Comparison of ENCODE assay signal across 8 mouse cellular contexts in genomic region chr4:135306971-135307632, GRCm38 (mm10). TPM values are rescaled to one million over a fixed set of nuclear protein-coding genes. Genes with fewer than 3 reads are reported as not detected.
DNase-seq lines count a peak whose midpoint lies in the region; ATAC-seq and TF ChIP-seq lines count a peak whose summit lies in the region.

No protein-coding gene starts in this region.

- H3K36me3 ChIP-seq in liver, postnatal 0 days (replicated peaks; ENCODE audit: insufficient read depth, low read length), result no peaks in the 10 kb centered on the region

- peak; percentile 46 for ATAC-seq in liver, postnatal 0 days

- H3K9ac ChIP-seq in liver, postnatal 0 days (replicated peaks), result no peak overlapping the region

- 48% methylated on average over 17 of the region's 17 CpGs for WGBS in liver, postnatal 0 days (ENCODE audit: insufficient replicate concordance)

- peak; percentile 45 for DNase-seq in gastrocnemius, adult 2 months
- DNase-seq in gastrocnemius, postnatal 10 days, result no peak
- peak; percentile 52 for DNase-seq in brain, embryonic 14.5 days (ENCODE audit: low read depth)
- peak; percentile 64 to 67 for DNase-seq in heart, postnatal 14 days
- peak; percentile 41 for DNase-seq in liver, postnatal 0 days
- no peak for DNase-seq in cerebellum, adult 11-12 months
- no peak for DNase-seq in urinary bladder, postnatal 4 days (ENCODE audit: low spot score in 2 of 2)
- no peak for DNase-seq in gastrocnemius, adult 8-10 months (ENCODE audit: low spot score in 2 of 2)

- peak overlapping the region; percentile 82 for H3K27ac ChIP-seq in gastrocnemius, adult 2 months
- peak overlapping the region; percentile 61; the same call in 1 of the 2 replicates for H3K27ac ChIP-seq in liver, postnatal 0 days (ENCODE audit: low read depth)

- H3K9me3 ChIP-seq in liver, postnatal 0 days (ENCODE audit: low read length), result no peaks in the 10 kb centered on the region

- H3K27me3 ChIP-seq in liver, postnatal 0 days (ENCODE audit: insufficient read depth, low read length), result no peaks in the 10 kb centered on the region

- no peak overlapping the region for H3K4me2 ChIP-seq in liver, postnatal 0 days (ENCODE audit: low read depth, low read length)

- peaks cover 16% of the 10 kb centered on the region for H3K4me1 ChIP-seq in liver, postnatal 0 days (ENCODE audit: insufficient read depth)

- H3K4me3 ChIP-seq in gastrocnemius, adult 2 months, result no peak overlapping the region
- no peak overlapping the region for H3K4me3 ChIP-seq in liver, postnatal 0 days (ENCODE audit: low read depth, low read length)

- no peak for TF ChIP-seq CTCF in gastrocnemius, adult 2 months (IDR thresholded peaks at IDR 0.05)
- no peak for TF ChIP-seq CTCF in brain, embryonic 14.5 days (IDR thresholded peaks at IDR 0.05; ENCODE audit: borderline replicate concordance, extremely low read depth, insufficient read depth, insufficient read length)
- no peak for TF ChIP-seq CTCF in liver, postnatal 0 days (IDR thresholded peaks at IDR 0.05; ENCODE audit: low read depth)

- intact Hi-C loops in gastrocnemius, adult 2 months (cut with DNase I), result loop anchor here (5.0 kb wide), 1 partner anchor 35 kb away; the partner anchor contains the start of gene Clic4
- intact Hi-C loops in heart, postnatal 14 days (cut with DNase I), result no loop called here

- no peak for TF ChIP-seq POLR2A in brain, embryonic 14.5 days (IDR thresholded peaks at IDR 0.05; ENCODE audit: borderline replicate concordance, extremely low read depth, insufficient read depth, insufficient read length, poor library complexity, severe bottlenecking)

- no peak for TF ChIP-seq EP300 in liver, postnatal 0 days (IDR thresholded peaks at IDR 0.05; ENCODE audit: low read depth)

RNA-seq across cellular contexts. Expression of gene Clic4, which starts 34.5 kb away (rescaled TPM):
- total RNA-seq in gastrocnemius, adult 2 months (2021), result 10 to 100 TPM; 16.9 to 33.9 TPM
- total RNA-seq in gastrocnemius, postnatal 10 days (2021), result 10 to 100 TPM; 56.8 to 69.7 TPM
- polyA plus RNA-seq in brain, embryonic 14.5 days (2012; rRNA removed), result 61.3 and 62.3 TPM in 2 replicates
- total RNA-seq in heart, postnatal 14 days (2021), result 100 to 1,000 TPM; 251 to 264 TPM
- polyA plus RNA-seq in liver, postnatal 0 days (2015; fragmentation: Nextera tagmentation; extraction: Ambion mirVana), result 52.2 and 64.6 TPM in 2 replicates
- 10 to 100 TPM; 16.8 to 27.9 (median 18.1) TPM for total RNA-seq in gastrocnemius, adult 8-10 months (2022)

RNA-seq across cellular contexts. Expression of gene Srrm1, which starts 46.0 kb away (rescaled TPM):
- total RNA-seq in gastrocnemius, adult 2 months (2021), result 10 to 100 TPM; 68.8 to 71.7 TPM
- 100 to 1,000 TPM in 1 of 2 experiments, 10 to 100 TPM in 1; 74.6 to 107 TPM for total RNA-seq in gastrocnemius, postnatal 10 days (2021)
- 76.9 and 133 TPM in 2 replicates for polyA plus RNA-seq in brain, embryonic 14.5 days (2012; rRNA removed)
- total RNA-seq in heart, postnatal 14 days (2021), result 10 to 100 TPM; 74.7 to 82.1 TPM
- 79.3 and 90.6 TPM in 2 replicates for polyA plus RNA-seq in liver, postnatal 0 days (2015; fragmentation: Nextera tagmentation; extraction: Ambion mirVana)
- 10 to 100 TPM; 54.8 to 68.5 (median 57.3) TPM for total RNA-seq in gastrocnemius, adult 8-10 months (2022)

Comparison
In these comparisons a context has a peak if more than half of its experiments do, and no peak if none do; other contexts are left out.
1. DNase-seq: peak in gastrocnemius, adult 2 months (single experiment), brain, embryonic 14.5 days (single experiment), heart, postnatal 14 days (2 of 2) and liver, postnatal 0 days (single experiment); none in gastrocnemius, postnatal 10 days (single experiment), cerebellum, adult 11-12 months (single experiment), urinary bladder, postnatal 4 days (0 of 2) and gastrocnemius, adult 8-10 months (0 of 2).